Mouse (Mus musculus) intestine, embryonic 14.5 days (tissue): ENCODE data around the gene Dnm2. TPM values are rescaled to one million over a fixed set of nuclear protein-coding genes. Genes with fewer than 3 reads are reported as not detected.

ENCODE experiments used
- ATAC-seq: fragments of 200-750 bp; cut with Nextera tagmentation; replicated peaks from 2 replicates; pipeline ENCODE4 v1.8.0; 2017; ENCODE audit warnings: low read depth, moderate number of reproducible peaks, moderate TSS enrichment, moderate library complexity; ENCODE audit not compliant: low FRiP score, low TSS enrichment
- DNase-seq: peaks from one replicate; pipeline ENCODE4 v3.0.0-alpha.2; 2018; ENCODE audit warnings: low spot score
- H3K27ac ChIP-seq: fragments of 300-500 bp; sonication (generic); 2 replicates; pipeline ENCODE4 v1.5.1; 2014; ENCODE audit warnings: low read depth, mild to moderate bottlenecking, control low read depth
- H3K27me3 ChIP-seq: fragments of 300-500 bp; sonication (generic); replicated peaks from 2 replicates; pipeline ENCODE4 v1.6.1; 2014; ENCODE audit warnings: low read length, control low read depth; ENCODE audit not compliant: control insufficient read depth, insufficient read depth
- H3K36me3 ChIP-seq: fragments of 300-500 bp; sonication (generic); 2 replicates; pipeline ENCODE4 v1.6.1; 2014; ENCODE audit warnings: low read length, control low read depth; ENCODE audit not compliant: control insufficient read depth, insufficient read depth
- H3K4me1 ChIP-seq: fragments of 300-500 bp; sonication (generic); replicated peaks from 2 replicates; pipeline ENCODE4 v1.6.1; 2014; ENCODE audit warnings: low read length, control low read depth, mixed read lengths; ENCODE audit not compliant: control insufficient read depth, insufficient read depth
- H3K4me2 ChIP-seq: fragments of 300-500 bp; sonication (generic); 2 replicates; pipeline ENCODE4 v1.6.1; 2014; ENCODE audit warnings: low read length
- H3K4me3 ChIP-seq: fragments of 300-500 bp; sonication (generic); 2 replicates; pipeline ENCODE4 v1.5.1; 2014; ENCODE audit warnings: low read depth, low read length, control low read depth, mixed read lengths
- H3K9ac ChIP-seq: fragments of 300-500 bp; sonication (generic); 2 replicates; pipeline ENCODE4 v1.6.1; 2014; ENCODE audit warnings: mild to moderate bottlenecking, low read length
- H3K9me3 ChIP-seq: fragments of 300-500 bp; sonication (generic); 2 replicates; pipeline ENCODE4 v1.6.1; 2016; ENCODE audit warnings: low read length, control low read depth; ENCODE audit not compliant: control insufficient read depth
- WGBS: fragments of 180-500 bp; shearing (Covaris S2); extraction: QIAGEN DNeasy Blood & Tissue Kit; methylation state at CpG from one replicate; pipeline ENCODE4 v1.1.7; 2014; 5-methylcytosine and 5-hydroxymethylcytosine counted together
- polyA plus RNA-seq: library from polyadenylated mRNA; unstranded; fragments of >200 nt; fragmentation: Nextera tagmentation; extraction: Ambion mirVana; gene quantifications from 2 replicates; pipeline ENCODE4 v1.2.1, GENCODE M21; 2014

The Dnm2 gene
- 65.2 and 67.3 TPM in 2 replicates for polyA plus RNA-seq

- under 1% methylated on average over 82 of the region's 82 CpGs for WGBS
- peak within 1 kb of the TSS; percentile 77 for H3K4me3 ChIP-seq
- ATAC-seq (peak; percentile 99), DNase-seq (peak; percentile 99)
- peaks cover 18% of the 10 kb centered on the region for H3K36me3 ChIP-seq
- peak within 1 kb of the TSS; percentile 93 for H3K4me2 ChIP-seq
- peak within 1 kb of the TSS; percentile 72; the same call in 1 of the 2 replicates for H3K27ac ChIP-seq
- peak within 1 kb of the TSS; percentile 76 for H3K9ac ChIP-seq
- H3K4me1 ChIP-seq = peaks cover 19% of the 10 kb centered on the region
- H3K27me3 ChIP-seq = no peaks in the 10 kb centered on the region
- H3K9me3 ChIP-seq = no peaks in the 10 kb centered on the region
These were observed at the start of gene Dnm2 for GRCm38 (mm10) chr9:21424631-21425555. TSS of gene Dnm2 (plus strand) at chr9:21424908.

DNA sequence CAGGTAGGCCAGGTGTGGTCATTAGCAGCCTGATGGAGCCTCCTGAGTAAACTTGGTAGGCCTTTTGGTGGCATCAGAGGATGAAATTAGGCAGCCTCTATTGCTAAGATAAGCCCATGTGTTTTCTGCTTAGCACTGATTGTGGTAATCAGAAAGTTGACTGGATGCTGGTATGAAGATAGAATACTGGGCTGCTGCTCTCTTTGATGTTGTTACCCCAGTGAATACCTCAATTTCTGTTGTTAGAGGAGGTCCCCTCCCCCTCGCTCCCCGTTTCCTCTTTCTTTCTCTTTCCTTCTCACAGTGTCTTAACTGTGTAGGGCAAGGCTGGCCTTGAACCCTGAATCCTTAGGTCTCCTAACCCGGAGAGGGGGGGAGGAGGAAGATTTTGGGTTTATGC is 45.5 kb upstream of the Dnm2 start:
- Histone ChIP-seq H3K27me3 (no peaks in the 10 kb centered on the region), H3K36me3 (peaks cover 22% of the 10 kb centered on the region), H3K27ac (no peak overlapping the region), H3K4me3 (no peak overlapping the region), H3K4me1 (no peaks in the 10 kb centered on the region; the same call in 1 of the 2 replicates), H3K9ac (no peak overlapping the region), H3K9me3 (no peaks in the 10 kb centered on the region), H3K4me2 (no peak overlapping the region)
- DNase-seq = no peak
- WGBS = 68% methylated on average over 3 of the region's 3 CpGs
- no peak for ATAC-seq

- Histone ChIP-seq H3K27me3 (no peaks in the 10 kb centered on the region), H3K4me1 (no peaks in the 10 kb centered on the region; the same call in 1 of the 2 replicates), H3K27ac (no peak overlapping the region), H3K9me3 (no peaks in the 10 kb centered on the region), H3K36me3 (peaks cover 22% of the 10 kb centered on the region), H3K9ac (no peak overlapping the region), H3K4me3 (no peak overlapping the region), H3K4me2 (no peak overlapping the region)
- ATAC-seq (no peak), DNase-seq (no peak)
These were observed 43.8 kb upstream of the Dnm2 start for GRCm38 (mm10) chr9:21380868-21381267.

- no peaks in the 10 kb centered on the region for H3K9me3 ChIP-seq
- no peaks in the 10 kb centered on the region; the same call in 1 of the 2 replicates for H3K4me1 ChIP-seq
- no peak for ATAC-seq
- H3K4me2 ChIP-seq = no peak overlapping the region
- H3K36me3 ChIP-seq = peaks cover 33% of the 10 kb centered on the region
- H3K27ac ChIP-seq = no peak overlapping the region
- H3K4me3 ChIP-seq = no peak overlapping the region
- no peak for DNase-seq
- no peak overlapping the region for H3K9ac ChIP-seq
- no peaks in the 10 kb centered on the region for H3K27me3 ChIP-seq
These were observed 40.7 kb upstream of the Dnm2 start for GRCm38 (mm10) chr9:21383966-21384365.

GRCm38 (mm10) chr9:21392646-21393175 is 32.0 kb upstream of the Dnm2 start:
- no peaks in the 10 kb centered on the region for H3K4me1 ChIP-seq
- no peak overlapping the region for H3K4me3 ChIP-seq
- H3K9me3 ChIP-seq = no peaks in the 10 kb centered on the region
- WGBS = 90% methylated on average over 10 of the region's 10 CpGs
- H3K36me3 ChIP-seq = peaks cover 100% of the 10 kb centered on the region
- H3K27ac ChIP-seq = no peak overlapping the region
- H3K27me3 ChIP-seq = no peaks in the 10 kb centered on the region
- DNase-seq (no peak), ATAC-seq (no peak)
- no peak overlapping the region for H3K9ac ChIP-seq
- H3K4me2 ChIP-seq = no peak overlapping the region

DNA sequence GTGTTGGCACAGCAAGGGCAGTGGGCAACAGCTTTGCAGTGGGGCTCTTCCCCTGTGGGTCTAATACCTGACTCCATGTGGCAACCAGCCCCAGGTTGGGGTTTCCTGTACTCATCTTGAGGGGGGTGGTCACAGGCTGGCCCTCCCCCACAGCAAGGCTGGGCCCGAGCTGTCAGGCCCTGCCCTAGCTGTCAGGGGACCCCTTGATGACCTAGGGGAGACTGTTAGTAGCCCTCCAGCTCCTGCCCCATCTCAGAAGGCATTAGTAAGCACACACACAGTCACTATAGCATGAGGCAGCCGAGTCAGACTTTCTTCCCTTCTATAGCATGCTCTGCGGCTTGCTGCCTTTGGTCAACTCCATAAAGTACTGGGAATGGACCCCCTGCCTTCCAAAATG is 29.0 kb upstream of the Dnm2 start:
- Histone ChIP-seq H3K27me3 (no peaks in the 10 kb centered on the region), H3K27ac (no peak overlapping the region), H3K9me3 (no peaks in the 10 kb centered on the region), H3K4me3 (no peak overlapping the region), H3K36me3 (peaks cover 100% of the 10 kb centered on the region), H3K4me1 (no peaks in the 10 kb centered on the region), H3K9ac (no peak overlapping the region), H3K4me2 (no peak overlapping the region)
- DNase-seq (no peak), ATAC-seq (no peak)
- WGBS = 83% methylated on average over 3 of the region's 3 CpGs

DNA sequence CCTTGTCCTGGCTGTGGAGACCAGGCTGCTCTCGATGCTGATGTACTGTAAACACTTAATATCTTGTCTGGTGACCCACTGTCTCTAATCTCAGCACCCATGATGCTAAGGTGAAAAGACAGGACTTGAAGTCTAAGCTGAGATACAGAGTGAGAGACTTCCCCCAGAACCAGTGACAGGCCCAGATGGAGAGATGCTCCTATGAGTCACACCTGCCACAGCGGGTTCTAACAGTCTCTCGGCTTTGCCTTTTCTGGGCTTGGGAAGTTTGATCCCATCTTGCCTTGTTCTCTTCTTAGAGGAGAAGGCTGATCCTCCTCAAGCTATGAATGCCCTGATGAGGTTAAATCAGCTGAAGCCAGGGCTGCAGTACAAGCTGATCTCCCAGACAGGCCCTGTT is 27.5 kb upstream of the Dnm2 start:
- H3K4me3 ChIP-seq = no peak overlapping the region
- WGBS = 95% methylated on average over 3 of the region's 3 CpGs
- H3K36me3 ChIP-seq = peaks cover 100% of the 10 kb centered on the region
- no peaks in the 10 kb centered on the region for H3K4me1 ChIP-seq
- no peaks in the 10 kb centered on the region for H3K27me3 ChIP-seq
- ATAC-seq = no peak
- H3K4me2 ChIP-seq = no peak overlapping the region
- H3K9me3 ChIP-seq = no peaks in the 10 kb centered on the region
- no peak overlapping the region for H3K27ac ChIP-seq
- no peak for DNase-seq
- H3K9ac ChIP-seq = no peak overlapping the region

GRCm38 (mm10) chr9:21401042-21401441 is 23.7 kb upstream of the Dnm2 start:
- Histone ChIP-seq H3K4me2 (no peak overlapping the region), H3K9me3 (no peaks in the 10 kb centered on the region), H3K4me3 (no peak overlapping the region), H3K9ac (no peak overlapping the region), H3K36me3 (peaks cover 100% of the 10 kb centered on the region), H3K27ac (no peak overlapping the region), H3K27me3 (no peaks in the 10 kb centered on the region), H3K4me1 (no peaks in the 10 kb centered on the region)
- 91% methylated on average over 9 of the region's 9 CpGs for WGBS
- no peak for DNase-seq
- no peak for ATAC-seq
